15 mouse cellular contexts compared by ENCODE assay signal in the genomic region with DNA sequence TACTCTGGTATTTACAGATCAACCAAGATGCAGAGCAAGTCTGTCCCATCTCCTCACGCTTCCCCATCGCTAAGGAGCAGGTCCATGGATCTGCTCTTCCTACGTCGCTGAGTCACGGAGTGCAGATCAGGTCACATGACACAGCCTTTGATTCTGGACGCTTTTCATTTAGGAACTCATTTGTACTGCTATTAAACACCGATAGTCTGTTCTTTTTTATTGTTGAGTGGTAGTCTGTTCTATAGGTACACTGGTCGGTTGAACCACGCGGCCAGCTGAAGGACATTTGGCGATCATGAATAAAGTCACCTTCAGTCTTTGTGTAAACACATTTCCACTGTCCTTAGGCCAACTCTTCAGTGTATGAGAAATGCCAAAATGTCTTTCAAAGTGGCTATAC.
"Had no signal": no experiment of that assay in that cellular context is flagged by ENCODE, and none has a peak within 500 bp of the region (broad histone marks: within the 10 kb centered on the region; RNA-seq: fewer than 3 reads in every experiment).

No protein-coding gene starts in this region.

- H3K36me3 ChIP-seq: midbrain, embryonic 13.5 days; midbrain, embryonic 15.5 days; neural tube, embryonic 12.5 days; stomach, embryonic 15.5 days had no signal

- H3K4me3 ChIP-seq: megakaryocyte, embryonic 14.5 days; midbrain, embryonic 13.5 days; midbrain, embryonic 15.5 days; neural tube, embryonic 12.5 days; stomach, embryonic 15.5 days had no signal

- DNase-seq: lung, adult 18-20 months; lung, embryonic 14.5 days; lung, postnatal 10 days; lung, postnatal 36 days; right cerebral cortex, postnatal 14 days; thymus, adult 2 months; thymus, postnatal 25 days; thymus, postnatal 4 days had no signal

- H3K9ac ChIP-seq: lung, embryonic 14.5 days; midbrain, embryonic 13.5 days; midbrain, embryonic 15.5 days; neural tube, embryonic 12.5 days; stomach, embryonic 15.5 days had no signal

- H3K27ac ChIP-seq: macrophage; midbrain, embryonic 13.5 days; midbrain, embryonic 15.5 days; neural tube, embryonic 12.5 days; stomach, embryonic 15.5 days; stomach, postnatal 0 days had no signal

- ATAC-seq: midbrain, embryonic 13.5 days; midbrain, embryonic 15.5 days had no signal

- H3K4me2 ChIP-seq: lung, embryonic 14.5 days; midbrain, embryonic 13.5 days; midbrain, embryonic 15.5 days; neural tube, embryonic 12.5 days; stomach, embryonic 15.5 days had no signal

- H3K4me1 ChIP-seq: neural tube, embryonic 12.5 days had no signal

- H3K27me3 ChIP-seq: megakaryocyte, embryonic 14.5 days; midbrain, embryonic 13.5 days; midbrain, embryonic 15.5 days; neural tube, embryonic 12.5 days; stomach, embryonic 15.5 days had no signal

- H3K9me3 ChIP-seq: midbrain, embryonic 13.5 days; midbrain, embryonic 15.5 days; neural tube, embryonic 12.5 days; stomach, embryonic 15.5 days had no signal
